Mouse (Mus musculus): Measurements from ENCODE around the gene D630045J12Rik. TPM values are rescaled to one million over a fixed set of nuclear protein-coding genes. Genes with fewer than 3 reads are reported as not detected.
A peak's percentile ranks its signal among the peaks of the same experiment; 100 is the strongest.

The D630045J12Rik gene
- polyA plus RNA-seq, 1 experiment from 2014 or later = 0.80 TPM

GRCm38 (mm10) chr6:38180669-38181068, 73.1 kb downstream of the D630045J12Rik start:
- WGBS (ENCODE audit: insufficient replicate concordance) = 64% methylated on average over 5 of the region's 5 CpGs
- Histone ChIP-seq H3K36me3 (peaks cover 7% of the 10 kb centered on the region), H3K4me1 (no peaks in the 10 kb centered on the region), H3K9me3 (replicated peaks) (no peaks in the 10 kb centered on the region), H3K9ac (no peak overlapping the region), H3K27me3 (replicated peaks) (no peaks in the 10 kb centered on the region), H3K4me2 (no peak overlapping the region), H3K4me3 (no peak overlapping the region), H3K27ac (no peak overlapping the region)
- no peak; the same call in 1 of the 2 replicates for ATAC-seq

- H3K36me3 ChIP-seq = peaks cover 5% of the 10 kb centered on the region; the same call in 1 of the 2 replicates
- WGBS (ENCODE audit: insufficient replicate concordance) = 68% methylated on average over 6 of the region's 6 CpGs
- H3K9me3 ChIP-seq (replicated peaks) = no peaks in the 10 kb centered on the region
- no peak overlapping the region for H3K4me3 ChIP-seq
- H3K27ac ChIP-seq = no peak overlapping the region
- no peaks in the 10 kb centered on the region for H3K27me3 ChIP-seq (replicated peaks)
- no peak for ATAC-seq
- H3K4me2 ChIP-seq = no peak overlapping the region
- no peaks in the 10 kb centered on the region for H3K4me1 ChIP-seq
- no peak overlapping the region for H3K9ac ChIP-seq
These were observed 88.4 kb downstream of the D630045J12Rik start for GRCm38 (mm10) chr6:38165385-38165784.

GRCm38 (mm10) chr6:38164705-38165104, 89.1 kb downstream of the D630045J12Rik start:
- H3K4me2 ChIP-seq = no peak overlapping the region
- H3K4me1 ChIP-seq = no peaks in the 10 kb centered on the region
- no peak for ATAC-seq
- no peak overlapping the region for H3K4me3 ChIP-seq
- H3K27ac ChIP-seq = no peak overlapping the region
- H3K36me3 ChIP-seq = peaks cover 5% of the 10 kb centered on the region; the same call in 1 of the 2 replicates
- H3K27me3 ChIP-seq (replicated peaks) = no peaks in the 10 kb centered on the region
- WGBS (ENCODE audit: insufficient replicate concordance) = 69% methylated on average over 6 of the region's 6 CpGs
- no peak overlapping the region for H3K9ac ChIP-seq
- H3K9me3 ChIP-seq (replicated peaks) = no peaks in the 10 kb centered on the region

- Histone ChIP-seq H3K27ac (no peak overlapping the region), H3K36me3 (peaks cover 3% of the 10 kb centered on the region; the same call in 1 of the 2 replicates), H3K27me3 (replicated peaks) (no peaks in the 10 kb centered on the region), H3K4me2 (no peak overlapping the region), H3K4me3 (no peak overlapping the region), H3K9ac (no peak overlapping the region), H3K9me3 (replicated peaks) (no peaks in the 10 kb centered on the region), H3K4me1 (no peaks in the 10 kb centered on the region)
- no peak for ATAC-seq
- WGBS (ENCODE audit: insufficient replicate concordance) = 70% methylated on average over 14 of the region's 14 CpGs
These were observed 90.8 kb downstream of the D630045J12Rik start for GRCm38 (mm10) chr6:38162825-38163504.

- Histone ChIP-seq H3K27me3 (replicated peaks) (no peaks in the 10 kb centered on the region), H3K4me3 (no peak overlapping the region), H3K27ac (no peak overlapping the region), H3K36me3 (no peaks in the 10 kb centered on the region), H3K9me3 (replicated peaks) (no peaks in the 10 kb centered on the region), H3K4me1 (no peaks in the 10 kb centered on the region), H3K4me2 (no peak overlapping the region), H3K9ac (no peak overlapping the region)
- 43% methylated on average over 2 of the region's 2 CpGs for WGBS (ENCODE audit: insufficient replicate concordance)
- ATAC-seq = no peak
These were observed 93.3 kb downstream of the D630045J12Rik start for GRCm38 (mm10) chr6:38160556-38160955.

GRCm38 (mm10) chr6:38160102-38160501, 93.7 kb downstream of the D630045J12Rik start:
- no peaks in the 10 kb centered on the region for H3K27me3 ChIP-seq (replicated peaks)
- no peaks in the 10 kb centered on the region for H3K4me1 ChIP-seq
- H3K4me2 ChIP-seq = no peak overlapping the region
- no peak overlapping the region for H3K4me3 ChIP-seq
- no peak for ATAC-seq
- H3K9ac ChIP-seq = no peak overlapping the region
- H3K9me3 ChIP-seq (replicated peaks) = no peaks in the 10 kb centered on the region
- H3K27ac ChIP-seq = no peak overlapping the region
- WGBS (ENCODE audit: insufficient replicate concordance) = 15% methylated on average over 3 of the region's 3 CpGs
- H3K36me3 ChIP-seq = no peaks in the 10 kb centered on the region

- no peak overlapping the region for H3K4me3 ChIP-seq
- no peaks in the 10 kb centered on the region for H3K4me1 ChIP-seq
- no peak overlapping the region for H3K4me2 ChIP-seq
- no peaks in the 10 kb centered on the region for H3K27me3 ChIP-seq (replicated peaks)
- H3K27ac ChIP-seq = no peak overlapping the region
- no peaks in the 10 kb centered on the region for H3K36me3 ChIP-seq
- no peak for ATAC-seq
- no peak overlapping the region for H3K9ac ChIP-seq
- H3K9me3 ChIP-seq (replicated peaks) = no peaks in the 10 kb centered on the region
- WGBS (ENCODE audit: insufficient replicate concordance) = 79% methylated on average over 4 of the region's 4 CpGs
These were observed 94.2 kb downstream of the D630045J12Rik start for GRCm38 (mm10) chr6:38159576-38159975.

GRCm38 (mm10) chr6:38157925-38158324, 95.9 kb downstream of the D630045J12Rik start:
- WGBS (ENCODE audit: insufficient replicate concordance) = 84% methylated on average over 16 of the region's 16 CpGs
- peaks cover under 1% of the 10 kb centered on the region; the same call in 1 of the 2 replicates for H3K4me1 ChIP-seq
- no peaks in the 10 kb centered on the region for H3K27me3 ChIP-seq (replicated peaks)
- no peaks in the 10 kb centered on the region for H3K9me3 ChIP-seq (replicated peaks)
- no peak overlapping the region for H3K9ac ChIP-seq
- ATAC-seq = no peak
- H3K4me3 ChIP-seq = no peak overlapping the region
- H3K4me2 ChIP-seq = no peak overlapping the region
- no peak overlapping the region for H3K27ac ChIP-seq
- no peaks in the 10 kb centered on the region for H3K36me3 ChIP-seq

- H3K9me3 ChIP-seq (replicated peaks) = no peaks in the 10 kb centered on the region
- no peaks in the 10 kb centered on the region for H3K36me3 ChIP-seq
- H3K4me1 ChIP-seq = peaks cover 10% of the 10 kb centered on the region
- H3K4me2 ChIP-seq = no peak overlapping the region
- H3K27ac ChIP-seq = no peak overlapping the region
- WGBS (ENCODE audit: insufficient replicate concordance) = 76% methylated on average over 5 of the region's 5 CpGs
- H3K9ac ChIP-seq = no peak overlapping the region
- H3K27me3 ChIP-seq (replicated peaks) = no peaks in the 10 kb centered on the region
- ATAC-seq = no peak
- H3K4me3 ChIP-seq = no peak overlapping the region
These were observed 97.6 kb downstream of the D630045J12Rik start for GRCm38 (mm10) chr6:38156204-38156603.

GRCm38 (mm10) chr6:38152305-38152704, 101.5 kb downstream of the D630045J12Rik start:
- H3K36me3 ChIP-seq = no peaks in the 10 kb centered on the region
- no peaks in the 10 kb centered on the region for H3K27me3 ChIP-seq (replicated peaks)
- 47% methylated on average over 11 of the region's 11 CpGs for WGBS (ENCODE audit: insufficient replicate concordance)
- peak; percentile 52; the same call in 1 of the 2 replicates for ATAC-seq
- no peak overlapping the region for H3K27ac ChIP-seq
- peaks cover 10% of the 10 kb centered on the region for H3K4me1 ChIP-seq
- no peak overlapping the region for H3K9ac ChIP-seq
- no peaks in the 10 kb centered on the region for H3K9me3 ChIP-seq (replicated peaks)
- no peak overlapping the region for H3K4me3 ChIP-seq
- H3K4me2 ChIP-seq = no peak overlapping the region

- no peak overlapping the region for H3K4me3 ChIP-seq
- no peaks in the 10 kb centered on the region for H3K27me3 ChIP-seq (replicated peaks)
- H3K36me3 ChIP-seq = no peaks in the 10 kb centered on the region
- H3K4me2 ChIP-seq = no peak overlapping the region
- 82% methylated on average over 19 of the region's 19 CpGs for WGBS (ENCODE audit: insufficient replicate concordance)
- H3K9me3 ChIP-seq (replicated peaks) = no peaks in the 10 kb centered on the region
- peaks cover 10% of the 10 kb centered on the region for H3K4me1 ChIP-seq
- H3K27ac ChIP-seq = no peak overlapping the region
- no peak for ATAC-seq
- no peak overlapping the region for H3K9ac ChIP-seq
These were observed 104.3 kb downstream of the D630045J12Rik start for GRCm38 (mm10) chr6:38149483-38149882.

- Histone ChIP-seq H3K9me3 (replicated peaks) (no peaks in the 10 kb centered on the region), H3K4me3 (no peak overlapping the region), H3K27me3 (replicated peaks) (no peaks in the 10 kb centered on the region), H3K27ac (no peak overlapping the region), H3K4me2 (no peak overlapping the region), H3K36me3 (no peaks in the 10 kb centered on the region), H3K9ac (no peak overlapping the region), H3K4me1 (peaks cover 10% of the 10 kb centered on the region)
- 77% methylated on average over 10 of the region's 10 CpGs for WGBS (ENCODE audit: insufficient replicate concordance)
- no peak for ATAC-seq
These were observed 105.2 kb downstream of the D630045J12Rik start for GRCm38 (mm10) chr6:38148626-38149025.

GRCm38 (mm10) chr6:38147301-38147700, 106.5 kb downstream of the D630045J12Rik start:
- H3K4me2 ChIP-seq = no peak overlapping the region
- ATAC-seq = no peak
- no peak overlapping the region for H3K9ac ChIP-seq
- no peak overlapping the region for H3K4me3 ChIP-seq
- H3K9me3 ChIP-seq (replicated peaks) = no peaks in the 10 kb centered on the region
- H3K27me3 ChIP-seq (replicated peaks) = no peaks in the 10 kb centered on the region
- peaks cover 4% of the 10 kb centered on the region for H3K4me1 ChIP-seq
- H3K36me3 ChIP-seq = no peaks in the 10 kb centered on the region
- 80% methylated on average over 5 of the region's 5 CpGs for WGBS (ENCODE audit: insufficient replicate concordance)
- H3K27ac ChIP-seq = no peak overlapping the region
